Mouse (Mus musculus) limb, embryonic 12.5 days (tissue): ENCODE measurements around the gene Dnajc27. TPM values are rescaled to one million over a fixed set of nuclear protein-coding genes. Genes with fewer than 3 reads are reported as not detected.

Source experiments
- ATAC-seq: fragments of 200-750 bp; cut with Nextera tagmentation; 2 replicates; pipeline ENCODE4 v1.8.0; 2017; ENCODE audit warnings: low read depth, moderate TSS enrichment; ENCODE audit not compliant: insufficient number of reproducible peaks, insufficient read depth, low FRiP score, low TSS enrichment
- H3K27ac ChIP-seq: fragments of 300-500 bp; sonication (generic); 2 replicates; pipeline ENCODE4 v1.5.1; 2016; ENCODE audit warnings: mild to moderate bottlenecking, moderate library complexity
- H3K27me3 ChIP-seq: fragments of 300-500 bp; sonication (generic); 2 replicates; pipeline ENCODE4 v1.6.1; 2016; ENCODE audit warnings: mild to moderate bottlenecking, moderate library complexity
- H3K36me3 ChIP-seq: fragments of 300-500 bp; sonication (generic); 2 replicates; pipeline ENCODE4 v1.6.1; 2016; ENCODE audit warnings: mild to moderate bottlenecking, moderate library complexity
- H3K4me1 ChIP-seq: fragments of 300-500 bp; sonication (generic); replicated peaks from 2 replicates; pipeline ENCODE4 v1.6.1; 2016
- H3K4me2 ChIP-seq: fragments of 300-500 bp; sonication (generic); 2 replicates; pipeline ENCODE4 v1.6.1; 2016; ENCODE audit warnings: mild to moderate bottlenecking, moderate library complexity
- H3K4me3 ChIP-seq: fragments of 300-500 bp; sonication (generic); replicated peaks from 2 replicates; pipeline ENCODE4 v1.5.1; 2016; ENCODE audit warnings: mild to moderate bottlenecking
- H3K9ac ChIP-seq: fragments of 300-500 bp; sonication (generic); replicated peaks from 2 replicates; pipeline ENCODE4 v1.6.1; 2016; ENCODE audit warnings: mild to moderate bottlenecking, moderate library complexity
- H3K9me3 ChIP-seq: fragments of 300-500 bp; sonication (generic); 2 replicates; pipeline ENCODE4 v1.6.1; 2016; ENCODE audit warnings: mild to moderate bottlenecking, moderate library complexity
- WGBS: fragments of 180-500 bp; shearing (Covaris S2); methylation state at CpG from one replicate; pipeline ENCODE4 v1.1.7; 2016; 5-methylcytosine and 5-hydroxymethylcytosine counted together
- polyA plus RNA-seq: library from polyadenylated mRNA; unstranded; fragments of >200 nt; fragmentation: Nextera tagmentation; extraction: Ambion mirVana; gene quantifications from 2 replicates; pipeline ENCODE4 v1.2.1, GENCODE M21; 2016

Dnajc27 gene
- polyA plus RNA-seq, 1 experiment from 2014 or later, result 12.1 TPM

- H3K27me3 ChIP-seq, result 0 out of 2 replicates have a peak, but pooled peaks cover 2% of the 10 kb centered on the region
- WGBS, result 27% methylated on average over 4 of the region's 4 CpGs
- no peak for ATAC-seq
Observed at GRCm38 (mm10) chr12:4054845-4055244, 27.5 kb upstream of the Dnajc27 start.

GRCm38 (mm10) chr12:4058321-4058720 lies 24.1 kb upstream of the Dnajc27 start:
- H3K27ac ChIP-seq, result no peak overlapping the region
- H3K9ac ChIP-seq, result no peak overlapping the region
- no peaks in the 10 kb centered on the region for H3K36me3 ChIP-seq
- H3K9me3 ChIP-seq, result no peaks in the 10 kb centered on the region
- H3K27me3 ChIP-seq, result 0 out of 2 replicates have a peak, but pooled peaks cover 2% of the 10 kb centered on the region
- no peaks in the 10 kb centered on the region for H3K4me1 ChIP-seq
- WGBS, result 71% methylated on average over 9 of the region's 9 CpGs
- ATAC-seq, result no peak
- H3K4me2 ChIP-seq, result no peak overlapping the region
- H3K4me3 ChIP-seq, result no peak overlapping the region

More at GRCm38 (mm10) chr12:4054845-4055244, 27.5 kb upstream of the Dnajc27 start:
- H3K27ac ChIP-seq, result no peak overlapping the region
- no peak overlapping the region for H3K4me2 ChIP-seq
- H3K9ac ChIP-seq, result no peak overlapping the region
- no peak overlapping the region for H3K4me3 ChIP-seq
- H3K4me1 ChIP-seq, result no peaks in the 10 kb centered on the region
- no peaks in the 10 kb centered on the region for H3K9me3 ChIP-seq
- no peaks in the 10 kb centered on the region for H3K36me3 ChIP-seq

GRCm38 (mm10) chr12:4059683-4060082 lies 22.7 kb upstream of the Dnajc27 start:
- Histone ChIP-seq H3K36me3 (no peaks in the 10 kb centered on the region), H3K9ac (no peak overlapping the region), H3K27me3 (0 out of 2 replicates have a peak, but pooled peaks cover 2% of the 10 kb centered on the region), H3K9me3 (no peaks in the 10 kb centered on the region), H3K4me3 (no peak overlapping the region), H3K4me1 (no peaks in the 10 kb centered on the region), H3K4me2 (no peak overlapping the region), H3K27ac (no peak overlapping the region)
- 78% methylated on average over 4 of the region's 4 CpGs for WGBS
- ATAC-seq, result no peak

- Histone ChIP-seq H3K4me3 (no peak overlapping the region), H3K4me1 (no peaks in the 10 kb centered on the region), H3K36me3 (no peaks in the 10 kb centered on the region), H3K4me2 (no peak overlapping the region), H3K27me3 (no peaks in the 10 kb centered on the region), H3K9ac (no peak overlapping the region), H3K27ac (no peak overlapping the region), H3K9me3 (no peaks in the 10 kb centered on the region)
- 93% methylated on average over 2 of the region's 2 CpGs for WGBS
- ATAC-seq, result no peak
Observed at GRCm38 (mm10) chr12:4065498-4065897, 16.9 kb upstream of the Dnajc27 start.

- WGBS, result 71% methylated on average over 8 of the region's 8 CpGs
- no peak for ATAC-seq
Observed at GRCm38 (mm10) chr12:4065944-4066343, 16.4 kb upstream of the Dnajc27 start.

GRCm38 (mm10) chr12:4066681-4067459 lies 15.5 kb upstream of the Dnajc27 start:
- Histone ChIP-seq H3K36me3 (no peaks in the 10 kb centered on the region), H3K4me3 (no peak overlapping the region), H3K9ac (no peak overlapping the region), H3K27ac (no peak overlapping the region), H3K27me3 (no peaks in the 10 kb centered on the region), H3K4me2 (no peak overlapping the region), H3K9me3 (no peaks in the 10 kb centered on the region), H3K4me1 (no peaks in the 10 kb centered on the region)
- WGBS, result 65% methylated on average over 6 of the region's 6 CpGs
- ATAC-seq, result no peak

More at GRCm38 (mm10) chr12:4065944-4066343, 16.4 kb upstream of the Dnajc27 start:
- no peak overlapping the region for H3K4me2 ChIP-seq
- H3K36me3 ChIP-seq, result no peaks in the 10 kb centered on the region
- no peaks in the 10 kb centered on the region for H3K4me1 ChIP-seq
- no peaks in the 10 kb centered on the region for H3K9me3 ChIP-seq
- H3K27me3 ChIP-seq, result no peaks in the 10 kb centered on the region
- H3K27ac ChIP-seq, result no peak overlapping the region
- H3K9ac ChIP-seq, result no peak overlapping the region
- no peak overlapping the region for H3K4me3 ChIP-seq

GRCm38 (mm10) chr12:4068551-4068950 lies 13.8 kb upstream of the Dnajc27 start:
- Histone ChIP-seq H3K4me3 (no peak overlapping the region), H3K9ac (no peak overlapping the region), H3K36me3 (no peaks in the 10 kb centered on the region), H3K27me3 (no peaks in the 10 kb centered on the region), H3K4me2 (no peak overlapping the region), H3K9me3 (no peaks in the 10 kb centered on the region), H3K27ac (no peak overlapping the region), H3K4me1 (no peaks in the 10 kb centered on the region)
- WGBS, result 81% methylated on average over 4 of the region's 4 CpGs
- ATAC-seq, result no peak

GRCm38 (mm10) chr12:4071671-4072070 lies 10.7 kb upstream of the Dnajc27 start:
- Histone ChIP-seq H3K4me2 (no peak overlapping the region), H3K9me3 (no peaks in the 10 kb centered on the region), H3K4me3 (no peak overlapping the region), H3K4me1 (no peaks in the 10 kb centered on the region), H3K27ac (no peak overlapping the region), H3K27me3 (no peaks in the 10 kb centered on the region), H3K9ac (no peak overlapping the region), H3K36me3 (no peaks in the 10 kb centered on the region)
- ATAC-seq, result no peak
- 72% methylated on average over 9 of the region's 9 CpGs for WGBS

- ATAC-seq, result no peak
- H3K4me1 ChIP-seq, result no peaks in the 10 kb centered on the region
- 73% methylated on average over 8 of the region's 8 CpGs for WGBS
- H3K4me2 ChIP-seq, result no peak overlapping the region
- no peak overlapping the region for H3K27ac ChIP-seq
- H3K9me3 ChIP-seq, result no peaks in the 10 kb centered on the region
- H3K4me3 ChIP-seq, result no peak overlapping the region
- no peak overlapping the region for H3K9ac ChIP-seq
- no peaks in the 10 kb centered on the region for H3K36me3 ChIP-seq
- H3K27me3 ChIP-seq, result no peaks in the 10 kb centered on the region
Observed at GRCm38 (mm10) chr12:4075407-4075806, 7.0 kb upstream of the Dnajc27 start.

- Histone ChIP-seq H3K27me3 (no peaks in the 10 kb centered on the region), H3K4me1 (no peaks in the 10 kb centered on the region), H3K4me3 (no peak overlapping the region), H3K9ac (no peak overlapping the region), H3K27ac (no peak overlapping the region), H3K4me2 (no peak overlapping the region), H3K9me3 (no peaks in the 10 kb centered on the region), H3K36me3 (no peaks in the 10 kb centered on the region)
- ATAC-seq, result no peak
Observed at GRCm38 (mm10) chr12:4076383-4076782, 6.0 kb upstream of the Dnajc27 start.

- WGBS, result 49% methylated on average over 1 of the region's 1 CpGs
Observed at GRCm38 (mm10) chr12:4078069-4078468, 4.3 kb upstream of the Dnajc27 start.

GRCm38 (mm10) chr12:4080311-4080710 lies 2.1 kb upstream of the Dnajc27 start:
- H3K9me3 ChIP-seq, result no peaks in the 10 kb centered on the region
- 0% methylated on average over 2 of the region's 2 CpGs for WGBS
- ATAC-seq, result no peak

More at GRCm38 (mm10) chr12:4078069-4078468, 4.3 kb upstream of the Dnajc27 start:
- H3K4me2 ChIP-seq, result no peak overlapping the region
- H3K4me1 ChIP-seq, result peaks cover 5% of the 10 kb centered on the region; the same call in 1 of the 2 replicates
- H3K27me3 ChIP-seq, result no peaks in the 10 kb centered on the region
- H3K4me3 ChIP-seq, result no peak overlapping the region
- no peak overlapping the region for H3K9ac ChIP-seq
- H3K36me3 ChIP-seq, result no peaks in the 10 kb centered on the region
- H3K27ac ChIP-seq, result no peak overlapping the region
- no peak for ATAC-seq
- H3K9me3 ChIP-seq, result no peaks in the 10 kb centered on the region

More at GRCm38 (mm10) chr12:4080311-4080710, 2.1 kb upstream of the Dnajc27 start:
- H3K4me1 ChIP-seq, result peaks cover 14% of the 10 kb centered on the region
- H3K27me3 ChIP-seq, result no peaks in the 10 kb centered on the region
- H3K4me3 ChIP-seq, result no peak overlapping the region
- H3K9ac ChIP-seq, result no peak overlapping the region
- H3K27ac ChIP-seq, result no peak overlapping the region
- no peak overlapping the region for H3K4me2 ChIP-seq
- H3K36me3 ChIP-seq, result no peaks in the 10 kb centered on the region
